Mouse (Mus musculus): ENCODE measurements at regions not wholly inside any gene's neighbourhood (a gene's known extent, or its start where the extent isn't known, plus 50 kb on each side); places are given as distances from the start of the nearest gene placed in this dataset.

DNA sequence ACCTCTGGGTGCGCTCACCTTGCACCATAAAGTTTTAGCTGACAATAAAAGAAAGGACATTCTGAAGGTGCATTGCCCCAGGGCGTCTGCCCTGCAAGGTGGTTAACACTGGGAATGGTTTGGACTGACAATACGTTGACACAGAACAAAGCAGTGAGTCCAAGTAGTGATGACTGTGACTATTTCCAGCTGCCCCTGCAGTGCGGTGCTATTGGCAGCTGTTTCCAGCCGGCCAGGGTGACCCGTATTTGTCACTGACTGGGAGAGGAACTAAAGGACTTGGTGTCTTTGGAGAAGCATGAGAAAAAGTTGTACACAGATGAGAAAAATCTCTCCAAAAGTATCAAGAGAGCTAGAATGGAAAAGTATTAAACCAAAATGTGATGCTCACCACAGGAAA lies 52.0 kb upstream of the Vtcn1 start:
- no peak for DNase-seq (ENCODE audit: low read depth, low spot score)

DNA sequence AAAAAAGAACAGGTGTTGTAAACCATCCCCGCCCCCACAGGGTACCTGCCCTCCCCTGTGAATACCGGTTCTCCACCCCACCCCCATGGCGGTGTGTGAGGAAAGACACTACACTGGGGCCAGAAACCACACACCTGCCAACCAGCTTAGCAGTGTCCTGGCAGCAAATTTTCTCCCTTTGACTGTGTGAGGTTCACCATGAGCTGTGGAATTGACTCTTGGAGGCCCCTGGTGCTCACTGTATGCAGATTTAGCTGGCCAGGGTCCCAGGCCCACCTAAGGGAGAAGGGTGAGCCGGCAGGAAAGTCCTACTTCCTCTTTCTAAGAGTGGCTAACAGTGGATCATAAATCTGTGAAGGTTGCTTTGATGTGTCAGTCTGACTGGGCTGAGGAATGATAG lies 53.9 kb upstream of the Vtcn1 start:
- no peak for DNase-seq (ENCODE audit: low read depth, low spot score)

DNA sequence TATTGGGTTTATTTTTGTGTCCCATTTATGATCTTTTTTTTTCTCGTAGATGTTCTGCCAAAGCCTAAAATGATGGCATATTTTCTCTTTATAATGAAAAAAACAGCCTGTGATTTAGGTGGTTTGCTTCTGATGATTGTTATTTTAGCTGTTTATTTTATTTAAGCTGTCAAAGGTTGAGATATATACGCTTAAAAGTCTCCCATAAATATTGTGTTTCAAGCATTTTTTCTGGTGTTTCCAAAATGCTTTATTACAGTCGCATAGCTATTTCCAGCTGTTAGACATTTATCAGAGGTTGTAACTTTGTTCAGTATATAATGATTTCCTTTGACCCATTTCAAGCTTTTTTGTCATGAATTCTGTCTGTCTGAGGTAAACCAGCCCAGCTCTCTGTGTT lies 54.4 kb upstream of the Vtcn1 start:
- no peak for DNase-seq (ENCODE audit: low read depth, low spot score)

DNA sequence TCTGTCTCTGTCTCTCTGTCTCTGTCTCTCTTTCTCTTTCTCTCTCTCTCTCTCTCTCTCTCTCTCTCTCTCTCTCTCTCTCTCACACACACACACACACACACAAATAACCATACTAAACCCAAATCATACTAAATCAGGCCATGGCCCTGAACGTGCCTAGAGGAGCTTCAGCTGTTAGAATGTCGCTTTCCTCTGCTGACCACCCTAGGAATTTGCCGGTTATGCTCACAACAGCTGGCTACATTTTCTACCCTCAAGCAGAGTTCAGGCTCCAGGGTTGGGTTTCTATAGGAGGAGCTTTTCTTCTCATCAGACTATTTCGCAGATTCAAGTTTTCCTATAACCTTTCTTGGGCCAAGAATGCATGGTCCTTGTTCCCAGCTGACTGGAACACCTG lies 56.1 kb upstream of the Vtcn1 start:
- DNase-seq (ENCODE audit: low read depth, low spot score): no peak

DNA sequence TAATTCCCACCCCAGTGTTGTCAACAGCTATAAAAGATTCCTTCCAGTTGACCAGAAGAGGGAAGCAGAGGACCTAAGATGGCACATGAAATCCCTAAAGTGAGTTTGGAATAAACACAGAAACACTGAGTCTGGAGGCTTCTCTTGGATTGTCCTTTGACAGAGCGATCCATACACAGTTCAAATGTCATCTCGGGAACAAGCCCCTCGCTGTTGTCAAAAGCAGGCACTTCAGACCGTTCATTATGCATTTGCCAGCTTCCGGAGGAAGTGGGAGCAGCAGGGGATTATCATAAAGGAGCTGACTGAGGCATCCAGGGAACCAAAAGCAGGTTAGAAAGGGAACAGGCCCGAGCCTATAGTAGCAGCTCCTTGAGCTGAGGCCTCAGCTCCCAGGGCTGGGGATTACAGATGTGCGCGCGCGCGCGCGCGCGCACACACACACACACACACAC lies 57.1 kb upstream of the Vtcn1 start:
- DNase-seq (ENCODE audit: low read depth, low spot score): peak; percentile 45

DNA sequence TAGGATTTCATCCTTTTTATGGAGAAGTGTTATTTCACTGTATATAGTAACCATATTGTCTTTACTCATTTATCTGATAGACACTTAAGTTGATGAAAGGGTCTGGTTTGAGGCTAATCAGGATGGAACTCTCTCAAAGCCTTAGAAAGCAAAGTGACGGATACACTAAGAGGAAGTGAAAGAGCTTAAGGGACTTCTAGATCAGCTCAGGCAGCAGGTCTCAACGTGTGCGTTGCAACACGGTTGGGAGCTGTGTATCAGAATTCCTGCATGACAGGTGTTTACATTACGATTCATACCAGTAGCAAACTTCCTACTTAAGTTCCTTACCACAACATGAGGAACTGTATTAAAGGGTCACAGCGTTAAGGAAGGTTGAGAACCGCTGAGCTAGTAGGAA lies 59.9 kb upstream of the Vtcn1 start:
- DNase-seq (ENCODE audit: low read depth, low spot score): no peak

DNA sequence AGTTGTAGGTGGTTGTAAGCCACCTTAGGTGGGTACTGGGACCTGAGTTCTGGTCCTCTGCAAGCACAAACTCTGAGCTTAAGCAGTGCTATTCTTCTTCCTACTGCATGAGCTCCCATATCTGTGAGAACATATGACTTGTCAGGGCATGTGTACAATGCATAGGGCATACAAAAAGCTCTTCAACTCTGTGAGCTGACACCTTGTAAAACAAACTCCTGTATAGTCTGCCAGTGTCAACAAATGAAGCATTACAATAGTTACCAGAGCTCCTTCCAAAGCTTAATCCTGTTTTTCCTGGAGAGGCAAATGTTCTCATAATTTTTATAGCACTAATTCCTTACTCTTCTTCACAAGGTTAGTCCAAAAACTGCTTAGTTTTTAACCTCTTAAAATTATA lies 62.4 kb upstream of the Vtcn1 start:
- DNase-seq (ENCODE audit: low read depth, low spot score): no peak

DNA sequence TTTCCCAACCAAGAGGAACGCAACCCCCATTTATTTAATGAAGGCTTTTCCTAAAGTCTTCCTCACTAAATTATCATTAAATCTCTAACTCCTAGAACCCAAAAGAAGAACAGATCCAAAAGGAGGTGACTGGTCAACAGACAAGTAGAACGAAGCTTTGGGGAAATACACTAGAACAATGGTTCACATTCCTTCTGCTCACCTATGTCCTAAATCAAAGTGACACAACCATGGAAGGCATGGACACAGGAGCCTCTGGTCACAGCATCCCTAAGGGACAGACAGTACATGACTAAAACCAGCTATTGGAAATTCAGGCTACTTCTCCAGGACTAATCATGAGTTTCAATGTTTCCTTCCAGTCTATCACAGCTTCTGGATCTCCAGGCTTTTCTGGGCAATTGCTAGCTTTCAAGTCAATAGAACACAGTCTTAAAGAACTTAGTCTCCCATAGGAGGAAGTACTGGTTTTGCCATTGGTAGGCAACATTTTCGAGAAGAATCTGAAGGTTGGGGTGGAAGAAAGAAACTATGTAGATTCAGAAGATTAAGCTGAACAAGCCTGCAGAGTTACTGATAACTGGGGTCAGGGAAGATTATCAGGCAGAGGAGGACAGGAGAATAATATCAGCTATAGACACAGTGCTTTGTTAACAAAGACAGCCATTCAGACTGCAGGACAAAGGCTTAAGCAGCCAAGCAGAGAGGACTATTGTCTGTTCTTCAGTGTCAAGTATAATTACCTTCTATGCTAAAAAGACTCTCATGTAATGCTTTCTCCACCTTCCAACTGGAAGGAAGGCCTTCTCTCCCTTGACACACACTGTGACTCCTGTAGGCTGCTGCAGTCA lies 65.9 kb upstream of the Vtcn1 start:
- DNase-seq (ENCODE audit: low read depth, low spot score): no peak

DNA sequence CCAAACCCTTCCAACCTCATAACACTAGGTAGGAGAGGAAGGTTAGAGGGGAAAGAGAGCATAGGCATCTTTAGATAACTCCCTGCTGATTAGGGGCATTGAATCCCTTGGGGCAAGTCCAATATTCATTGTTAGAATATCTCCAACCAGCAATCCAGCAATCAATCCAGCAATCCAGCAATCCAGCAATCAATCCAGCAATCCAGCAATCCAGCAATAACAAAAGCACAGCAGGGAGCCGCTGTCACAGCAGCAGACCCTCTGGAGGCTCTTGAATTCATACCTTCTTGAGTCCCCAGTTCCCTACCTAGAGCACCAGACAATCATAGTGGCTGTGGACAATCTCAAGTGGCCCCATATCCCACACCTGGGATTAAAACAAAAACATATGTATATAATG lies 69.4 kb upstream of the Man1a2 start:
- no peak for DNase-seq (ENCODE audit: low read depth, low spot score)

DNA sequence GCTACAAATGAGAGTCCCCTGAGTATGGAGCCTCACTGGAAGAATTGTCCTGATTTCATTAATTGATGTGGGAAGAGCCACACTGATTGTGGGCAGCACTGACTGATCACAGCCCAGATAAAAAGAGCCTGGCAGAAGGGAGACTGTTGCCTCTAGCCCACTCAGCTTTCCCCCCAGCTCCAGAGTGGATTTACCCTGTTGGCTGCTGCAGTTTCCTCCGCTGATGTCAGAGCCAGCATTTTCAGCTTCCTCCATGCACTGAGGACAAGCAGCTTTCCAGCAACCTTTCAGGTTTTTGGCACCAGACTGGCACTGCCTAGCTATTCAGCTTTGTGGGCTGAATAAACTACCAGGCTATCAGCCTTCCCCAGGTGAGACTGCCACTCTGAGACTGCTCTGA lies 65.9 kb upstream of the Man1a2 start:
- no peak for DNase-seq (ENCODE audit: low read depth, low spot score)

DNA sequence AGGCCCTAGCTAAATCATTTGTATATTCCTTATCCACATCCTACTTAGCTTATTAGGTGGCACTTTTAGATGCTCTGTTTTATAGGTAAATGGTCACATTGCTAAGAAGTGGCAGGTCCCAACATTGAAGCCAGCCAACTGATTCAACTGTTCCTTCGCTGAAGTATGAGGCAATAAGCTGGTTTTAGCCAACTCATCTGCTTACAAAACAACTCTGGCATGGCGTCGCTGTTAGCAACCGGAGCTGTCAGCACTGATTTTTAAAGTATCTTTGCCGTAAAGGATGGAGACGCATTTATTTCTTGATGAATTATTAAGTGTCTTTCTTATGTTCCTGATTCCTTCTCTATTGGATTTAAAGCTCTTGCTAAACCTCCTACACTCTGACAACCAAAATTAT lies 63.4 kb upstream of the Man1a2 start:
- DNase-seq (ENCODE audit: low read depth, low spot score): no peak

DNA sequence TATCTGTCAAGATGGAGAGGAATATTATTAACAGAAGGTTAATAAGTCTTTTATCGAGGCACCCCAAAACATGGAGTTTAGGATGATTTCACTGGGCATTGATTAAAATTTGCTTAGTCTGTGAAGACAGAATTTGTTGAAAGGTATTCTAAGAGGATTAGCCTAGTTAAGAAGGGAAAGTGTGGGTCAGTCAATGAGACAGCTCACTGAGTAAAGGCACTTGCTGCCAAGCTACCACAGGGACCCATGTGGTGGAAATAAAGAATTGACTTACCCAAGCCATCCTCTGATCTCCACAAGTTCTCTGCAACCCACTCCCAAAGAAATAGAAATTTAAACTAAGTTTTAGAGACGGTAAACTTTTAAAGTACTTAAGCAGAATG lies 63.0 kb upstream of the Man1a2 start:
- no peak for DNase-seq (ENCODE audit: low read depth, low spot score)

DNA sequence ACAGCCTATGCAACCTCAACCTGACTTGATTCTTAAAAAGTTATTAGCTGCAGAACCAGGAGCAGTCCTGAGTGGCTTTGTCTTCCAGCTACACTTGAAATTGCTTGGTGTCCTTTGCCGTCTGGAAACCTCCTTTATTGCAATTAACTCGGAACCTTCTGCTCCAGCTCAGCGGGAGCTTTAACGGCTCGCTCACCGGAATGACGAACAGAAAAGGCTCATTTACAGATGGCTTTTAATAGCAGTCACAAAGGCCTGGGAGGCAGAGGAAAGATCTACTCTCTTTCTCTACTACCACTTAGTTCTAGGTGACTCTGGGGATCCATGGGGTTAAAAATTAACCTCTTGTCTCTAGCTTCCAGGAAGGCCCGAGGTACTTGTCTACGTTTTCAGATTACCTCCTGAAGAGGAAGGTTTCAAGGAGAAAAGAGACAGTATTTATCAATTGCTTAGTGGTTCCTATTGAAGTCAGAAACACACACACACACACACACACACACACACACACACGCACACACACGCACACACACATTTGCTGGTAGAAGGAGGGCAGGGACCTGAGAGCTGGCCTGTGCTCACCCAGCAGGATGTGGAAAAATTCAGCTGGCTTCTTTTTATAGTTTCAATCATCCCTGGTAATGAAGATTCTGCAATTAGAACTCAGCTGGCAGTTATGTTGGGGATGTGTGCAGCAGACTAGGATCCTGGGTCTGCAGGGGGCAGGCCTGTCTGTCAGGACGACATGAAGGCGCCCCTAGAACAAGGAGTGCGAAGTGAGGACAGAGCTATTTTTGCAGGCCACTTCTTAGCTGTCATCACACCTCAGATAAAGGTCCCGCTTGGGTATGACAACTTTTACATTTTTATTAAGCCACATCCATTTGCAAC lies 62.4 kb upstream of the Man1a2 start:
- peak; percentile 31 for DNase-seq (ENCODE audit: low read depth, low spot score)

DNA sequence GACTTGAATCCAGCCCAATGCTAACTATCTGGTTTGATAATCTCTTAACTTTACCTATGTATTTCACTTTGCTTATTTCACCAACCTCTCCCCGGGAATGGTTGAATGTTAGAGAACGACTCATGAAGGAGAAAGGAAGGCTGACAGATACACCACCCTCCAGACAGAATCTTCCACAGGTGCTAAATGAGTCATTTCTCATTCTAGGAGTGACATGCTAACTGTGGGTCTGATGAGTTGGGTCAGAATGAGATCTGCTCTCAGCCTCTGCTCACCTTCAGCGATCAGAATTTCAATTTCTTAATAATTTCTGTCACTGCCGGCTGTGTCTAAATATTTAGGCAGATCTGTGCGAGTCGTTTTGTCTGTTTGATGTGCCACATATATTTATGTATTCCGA lies 52.4 kb upstream of the Man1a2 start:
- DNase-seq (ENCODE audit: low read depth, low spot score): no peak

DNA sequence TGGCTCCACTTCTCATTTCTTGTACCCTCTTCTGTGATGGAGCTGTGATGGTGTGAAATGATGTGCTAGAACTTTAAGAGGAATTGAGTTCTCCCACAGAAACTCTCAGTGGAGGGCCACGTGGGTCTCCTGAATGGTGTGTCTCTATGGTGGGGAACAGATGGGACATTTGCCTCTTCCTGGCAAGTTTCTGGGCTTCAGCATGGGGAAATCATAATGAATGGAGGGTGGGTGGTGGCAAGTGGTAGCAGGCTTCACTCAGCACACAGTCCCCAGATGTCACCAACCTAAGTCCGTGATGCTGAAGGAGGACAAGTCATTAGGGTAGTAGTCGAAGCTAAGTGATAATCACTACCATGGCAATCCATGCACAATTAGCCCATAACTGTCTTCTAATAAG lies 51.2 kb upstream of the Man1a2 start:
- no peak for DNase-seq (ENCODE audit: low read depth, low spot score)

Data from forelimb bud, embryonic 11.5 days (tissue).